Mouse (Mus musculus): Measurements from ENCODE around the gene Arhgef25.
A peak's percentile ranks its signal among the peaks of the same experiment; 100 is the strongest.
"Not testable (repeated sequence)": the region's sequence is repeated elsewhere in the genome, so short reads cannot be mapped to it uniquely, and the experiment has no call there.

Arhgef25 gene

GRCm38 (mm10) chr10:127164631-127165353 is 25.1 kb downstream of the Arhgef25 start, which contains the start of gene B4galnt1:
TSS of gene B4galnt1 (plus strand) at chr10:127165225.
- peak; percentile 97 for DNase-seq

DNA sequence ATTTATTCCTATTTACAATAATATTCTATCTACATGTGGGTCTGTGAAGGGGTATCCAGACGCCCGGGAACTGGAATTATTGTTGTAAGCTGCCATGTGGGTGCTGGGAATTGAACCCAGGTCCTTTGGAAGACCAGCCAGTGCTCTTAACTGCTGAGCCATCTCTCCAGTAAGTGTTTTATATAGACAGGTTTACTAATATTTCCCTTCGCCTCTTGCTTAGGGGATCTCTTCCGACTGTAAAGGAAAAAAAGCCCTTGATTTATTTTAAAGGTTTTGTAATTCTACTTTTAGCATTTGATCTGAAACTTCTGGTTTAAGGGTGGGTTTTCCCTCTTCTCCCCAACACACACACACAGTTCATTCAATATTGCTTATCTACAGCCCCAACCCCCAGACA is 25.7 kb downstream of the Arhgef25 start:
- no peak for DNase-seq

DNA sequence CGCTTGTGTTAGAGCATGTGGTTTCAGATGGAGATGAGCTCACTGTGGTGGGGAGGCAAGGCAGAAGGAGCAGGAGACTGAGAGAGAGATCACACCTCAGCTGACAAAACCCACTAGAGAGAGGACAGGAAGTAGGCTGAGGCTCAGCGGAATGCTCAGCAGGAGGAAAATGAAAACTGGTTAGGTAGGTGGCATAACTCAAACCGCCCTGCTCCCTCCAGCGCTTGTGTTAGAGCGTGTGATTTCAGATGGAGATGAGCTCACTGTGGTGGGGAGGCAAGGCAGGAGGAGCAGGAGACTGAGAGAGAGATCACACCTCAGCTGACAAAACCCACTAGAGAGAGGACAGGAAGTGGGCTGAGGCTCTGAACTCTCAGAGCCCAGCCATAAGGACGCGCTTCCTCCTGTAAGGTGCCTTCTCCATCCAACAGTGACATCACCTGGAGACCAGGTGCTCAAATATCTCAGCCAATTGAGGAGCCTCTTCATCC is 27.1 kb downstream of the Arhgef25 start:
- not testable (repeated sequence) for DNase-seq

DNA sequence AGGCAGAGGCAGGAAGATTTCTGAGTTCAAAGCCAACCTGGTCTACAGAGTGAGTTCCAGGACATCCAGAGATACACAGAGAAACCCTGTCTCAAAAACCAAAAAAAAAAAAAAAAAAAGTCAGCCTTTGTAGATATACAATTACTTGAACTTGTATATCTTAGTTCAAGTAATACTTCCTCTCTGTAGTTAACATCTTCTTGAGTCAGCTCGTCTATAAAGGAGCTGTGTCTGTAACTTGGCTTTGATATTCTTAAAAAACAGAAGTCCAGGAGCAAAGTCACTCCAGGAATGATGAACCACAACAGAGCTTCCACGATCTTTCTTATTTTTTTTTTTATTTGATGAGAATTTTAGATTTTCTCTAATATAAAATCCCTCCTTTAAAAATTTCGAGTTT is 29.2 kb downstream of the Arhgef25 start:
- no peak for DNase-seq

- DNase-seq: no peak
Observed at GRCm38 (mm10) chr10:127160081-127160480, 29.8 kb downstream of the Arhgef25 start.

DNA sequence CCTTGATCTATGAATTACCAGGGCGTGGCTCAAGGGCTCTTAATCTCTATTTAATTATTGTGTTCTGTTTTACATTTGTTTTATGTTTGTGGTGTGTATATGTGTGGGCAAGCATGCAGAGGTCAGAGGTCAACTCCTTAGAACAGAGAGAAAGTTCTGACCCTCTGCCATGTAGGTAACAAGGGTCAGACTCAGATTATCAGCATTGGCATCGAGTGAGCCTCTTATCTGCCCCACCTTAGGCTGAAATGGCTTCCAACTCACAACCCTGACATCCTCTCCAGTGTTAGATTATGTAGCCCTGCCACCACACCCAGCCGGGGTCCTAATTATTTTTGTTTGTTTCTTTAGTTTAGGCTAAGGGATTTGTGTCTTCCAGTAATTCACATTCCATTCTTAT is 31.4 kb downstream of the Arhgef25 start:
- no peak for DNase-seq

DNA sequence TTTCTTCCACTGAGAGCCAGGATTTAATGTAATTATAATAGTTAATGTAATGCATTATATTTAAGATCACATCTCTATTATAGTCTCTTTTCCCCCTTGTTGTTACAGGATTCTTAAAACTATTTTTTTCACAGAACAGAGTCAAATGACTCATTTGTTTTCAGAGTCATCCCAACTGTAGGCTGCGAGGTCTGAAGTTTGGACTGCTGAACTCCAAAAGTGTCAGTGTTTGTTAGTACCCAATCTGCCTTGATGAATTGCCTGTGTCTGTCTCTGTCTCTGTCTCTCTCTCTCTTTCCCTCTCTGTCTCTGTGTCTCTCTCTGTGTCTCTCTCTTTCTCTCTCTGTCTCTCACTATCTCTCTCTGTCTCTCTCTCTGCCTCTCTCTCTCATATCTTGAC is 33.4 kb downstream of the Arhgef25 start:
- no peak for DNase-seq

- no peak for DNase-seq
Observed at GRCm38 (mm10) chr10:127156089-127156488, 33.8 kb downstream of the Arhgef25 start.

DNA sequence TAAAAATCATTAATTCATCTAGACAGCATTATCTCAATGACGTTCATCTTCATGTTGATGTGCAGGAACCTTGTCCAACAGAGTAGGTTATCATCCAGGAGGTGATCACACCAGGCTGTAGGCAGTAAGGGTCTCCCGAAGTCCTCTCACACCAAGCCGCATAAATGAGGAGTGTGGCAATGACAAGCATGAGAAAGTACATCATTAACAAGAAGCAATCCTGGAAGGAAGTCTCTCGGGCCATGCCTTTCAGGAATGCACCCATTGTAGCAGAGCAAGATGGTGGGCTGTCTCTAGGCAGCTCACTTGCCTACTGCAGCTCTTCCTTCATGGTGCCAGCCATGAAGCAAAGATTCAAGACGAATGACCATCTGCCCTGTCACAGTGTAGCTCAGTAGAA is 35.2 kb downstream of the Arhgef25 start:
- no peak for DNase-seq

GRCm38 (mm10) chr10:127154241-127154640 is 35.6 kb downstream of the Arhgef25 start:
- DNase-seq: no peak

DNA sequence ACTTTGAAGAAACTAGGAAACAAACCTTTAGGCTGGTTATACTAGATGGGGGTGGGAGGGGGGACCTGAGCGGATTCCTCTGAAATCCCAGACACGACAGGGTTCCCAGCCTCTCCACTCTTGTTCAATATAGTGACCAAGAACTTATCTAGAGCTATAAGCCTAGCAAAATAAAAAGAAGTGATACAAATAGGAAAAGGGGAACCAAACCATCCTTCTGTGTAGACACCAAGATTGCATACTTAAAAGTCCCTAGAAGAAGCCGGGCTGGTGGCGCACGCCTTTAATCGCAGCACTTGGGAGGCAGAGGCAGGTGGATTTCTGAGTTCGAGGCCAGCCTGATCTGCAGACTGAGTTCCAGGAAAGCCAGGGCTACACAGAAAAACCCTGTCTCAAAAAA is 36.6 kb downstream of the Arhgef25 start:
- DNase-seq: no peak

DNA sequence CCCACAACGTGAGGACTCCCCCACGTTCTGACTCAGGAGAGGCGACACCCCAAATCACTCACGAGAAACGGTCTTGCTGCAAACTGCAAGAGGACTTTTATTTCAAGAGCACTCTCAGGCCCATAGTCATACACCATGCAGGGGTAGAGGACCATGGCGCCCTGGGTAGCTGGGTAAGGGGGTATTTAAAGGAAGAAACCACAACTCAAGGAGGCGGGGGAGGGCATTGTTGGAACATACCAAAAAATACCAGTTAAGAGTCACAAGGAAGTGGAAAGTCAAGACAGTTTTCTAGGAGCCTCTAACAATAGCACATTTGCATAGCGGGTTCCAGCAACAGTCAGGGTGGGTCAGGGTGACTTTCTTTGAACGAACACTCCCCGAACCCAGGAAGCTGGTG is 37.3 kb downstream of the Arhgef25 start:
- DNase-seq: not testable (repeated sequence)

DNA sequence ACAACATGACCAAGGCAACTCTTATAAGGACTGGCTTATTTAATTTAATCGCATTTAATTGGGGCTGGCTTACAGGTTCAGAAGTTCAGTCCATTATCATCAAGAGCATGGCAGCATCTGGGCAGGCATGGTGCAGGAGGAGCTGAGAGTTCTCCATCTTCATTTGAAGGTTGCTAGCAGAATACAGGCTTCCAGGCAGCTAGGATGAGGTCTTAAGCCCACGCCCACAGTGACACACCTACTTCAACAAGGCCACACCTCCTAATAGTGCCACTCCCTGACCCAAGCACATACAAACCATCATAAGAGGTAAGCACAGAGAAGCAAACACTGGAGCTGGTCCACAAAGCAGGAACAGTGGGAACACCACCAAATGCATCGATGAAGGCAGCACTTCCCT is 38.6 kb downstream of the Arhgef25 start:
- not testable (repeated sequence) for DNase-seq

GRCm38 (mm10) chr10:127150471-127150872 is 39.4 kb downstream of the Arhgef25 start:
- DNase-seq: no peak

DNA sequence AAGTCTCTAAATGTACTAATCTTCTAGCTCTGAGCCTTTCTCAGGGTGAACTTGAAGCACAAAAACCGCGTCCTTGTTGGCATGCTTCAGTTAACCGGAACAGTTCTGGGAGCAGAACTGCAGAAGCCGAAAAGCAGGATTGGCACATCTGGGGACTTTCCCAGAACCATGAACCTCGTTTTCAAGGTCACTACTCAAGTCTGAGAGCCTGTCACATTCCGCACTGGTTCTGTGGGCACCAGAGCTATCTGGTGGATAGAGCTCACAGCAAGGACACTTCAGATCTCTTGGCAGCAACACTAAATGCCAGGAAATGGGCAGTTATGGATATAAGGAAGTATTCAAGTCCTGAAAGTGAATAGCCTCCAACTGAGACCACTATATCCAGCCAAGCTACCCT is 42.7 kb downstream of the Arhgef25 start:
- no peak for DNase-seq

DNA sequence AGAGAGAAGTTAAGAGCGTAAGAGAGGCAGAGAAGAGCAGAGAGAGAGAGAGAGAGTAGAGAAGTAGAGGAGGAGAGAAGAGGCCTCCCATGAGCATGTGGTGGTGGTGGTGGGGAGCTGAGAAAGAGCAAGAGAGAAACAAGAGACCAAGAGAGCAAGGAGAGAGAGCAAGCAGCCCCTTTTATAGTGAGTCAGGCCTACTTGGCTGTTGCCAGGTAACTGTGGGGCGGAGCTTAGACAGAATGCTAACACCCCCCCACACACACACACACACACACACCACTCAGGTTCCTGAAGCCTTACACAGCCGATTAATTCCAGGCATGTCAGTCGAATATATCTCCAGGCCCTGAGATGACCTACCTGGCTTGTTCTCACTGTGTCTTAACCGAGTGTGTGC is 44.6 kb downstream of the Arhgef25 start:
- no peak for DNase-seq

- no peak for DNase-seq
Observed at GRCm38 (mm10) chr10:127144536-127144935, 45.3 kb downstream of the Arhgef25 start.

- no peak for DNase-seq
Observed at GRCm38 (mm10) chr10:127143228-127143627, 46.7 kb downstream of the Arhgef25 start.

DNA sequence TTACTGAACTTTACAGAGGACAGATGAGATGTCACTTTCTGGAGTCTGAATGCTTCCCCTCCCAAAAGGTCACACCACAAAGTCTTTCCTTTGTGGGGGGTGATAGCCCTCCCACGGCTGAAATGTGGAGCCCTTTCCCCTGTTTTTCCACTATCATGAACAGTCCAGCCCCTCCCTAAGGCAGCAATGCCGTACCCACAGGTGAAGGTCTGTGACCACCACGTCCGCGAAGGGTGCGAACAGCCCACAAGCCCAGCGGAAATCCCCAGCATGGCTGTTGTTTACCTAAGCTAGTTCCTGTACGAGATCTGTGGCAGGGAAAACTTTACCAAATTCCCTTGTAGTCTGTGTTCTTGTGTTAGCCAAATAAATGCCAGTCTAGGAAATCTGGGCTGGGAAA is 48.4 kb downstream of the Arhgef25 start:
- DNase-seq: peak; percentile 88

DNA sequence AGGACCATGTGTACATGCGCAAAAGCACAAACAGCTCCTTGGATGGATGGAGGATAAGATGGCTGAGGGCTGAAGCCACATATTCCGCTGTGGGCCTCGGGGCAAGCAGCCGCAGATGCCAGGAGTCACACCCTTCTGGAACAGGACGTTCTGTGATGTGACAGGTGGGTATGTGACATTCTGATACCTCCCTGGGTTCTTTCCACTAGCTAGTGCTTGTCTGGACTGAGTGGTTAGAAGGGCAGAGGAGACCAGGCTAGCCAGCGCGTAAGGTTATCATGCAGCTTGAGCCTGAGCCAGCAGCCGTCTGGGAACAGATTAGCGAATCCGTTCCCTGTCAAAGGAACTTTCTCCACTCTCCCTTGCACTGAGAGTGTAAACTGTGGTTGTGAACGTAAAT is 48.9 kb downstream of the Arhgef25 start:
- DNase-seq: no peak

GRCm38 (mm10) chr10:127138328-127139141 is 51.3 kb downstream of the Arhgef25 start:
- DNase-seq: no peak

- DNase-seq: no peak
Observed at GRCm38 (mm10) chr10:127137896-127138295, 52.0 kb downstream of the Arhgef25 start.

DNA sequence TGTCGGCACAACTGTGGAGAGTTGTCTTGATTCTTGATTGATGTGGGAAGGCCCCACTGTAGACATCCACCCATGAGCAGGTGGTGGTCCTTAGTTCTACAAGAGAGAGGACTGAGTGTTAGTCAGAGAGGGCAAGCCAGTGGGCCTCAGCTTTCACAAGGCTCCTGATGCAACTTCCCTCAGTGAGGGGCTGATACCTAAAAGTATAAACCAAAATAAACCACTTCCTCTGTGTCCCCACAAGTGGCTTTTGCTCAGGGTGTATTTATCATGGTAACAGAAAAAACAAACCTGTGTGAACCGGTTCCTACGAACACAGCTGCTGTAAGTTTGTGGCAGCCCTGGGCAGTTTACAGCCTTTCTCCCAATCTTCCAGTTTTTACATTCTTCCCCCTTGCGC is 53.4 kb downstream of the Arhgef25 start:
- DNase-seq: no peak
